23 mouse cellular contexts compared by ENCODE assay signal in genomic region chr8:124980828-124981227, GRCm38 (mm10). TPM values are rescaled to one million over a fixed set of nuclear protein-coding genes. Genes with fewer than 3 reads are reported as not detected.
DNase-seq lines count a peak whose midpoint lies in the region; TF ChIP-seq lines count a peak whose summit lies in the region.
"Had no signal": no experiment of that assay in that cellular context is flagged by ENCODE, and none has a peak within 500 bp of the region (broad histone marks: within the 10 kb centered on the region; RNA-seq: fewer than 3 reads in every experiment).

No protein-coding gene starts in this region.

- H3K36me3 ChIP-seq in MEL (ENCODE audit: control insufficient read depth in 1 of 2, insufficient read depth in 2 of 2, low read length in 2 of 2), result no peaks in the 10 kb centered on the region
- H3K36me3 ChIP-seq: forebrain, embryonic 10.5 days; heart, embryonic 13.5 days; intestine, embryonic 15.5 days; liver, embryonic 13.5 days; midbrain, embryonic 13.5 days; neural tube, embryonic 15.5 days had no signal

- no peak overlapping the region for H3K9ac ChIP-seq in MEL (ENCODE audit: control insufficient read depth, low read depth, low read length, poor library complexity, severe bottlenecking)
- H3K9ac ChIP-seq: forebrain, postnatal 0 days; heart, embryonic 13.5 days; hindbrain, embryonic 14.5 days; intestine, embryonic 15.5 days; liver, embryonic 13.5 days; midbrain, embryonic 13.5 days; neural tube, embryonic 15.5 days had no signal

- DNase-seq in layer of hippocampus, adult 2 months (ENCODE audit: low spot score in 2 of 2), result no peak
- DNase-seq in layer of hippocampus, adult 18-20 months (ENCODE audit: low spot score in 2 of 2), result no peak
- peak; percentile 3 to 9 for DNase-seq in B cell, adult 2 months
- no peak for DNase-seq in MEL (ENCODE audit: low read depth, low spot score)
- DNase-seq in naive thymus-derived CD4-positive, alpha-beta T cell, adult 2 months (ENCODE audit: low read depth), result peak; percentile 5
- DNase-seq in kidney, postnatal 10 days, result no peak
- no peak for DNase-seq in spleen, adult 12 weeks (ENCODE audit: low spot score)
- DNase-seq: adrenal gland, postnatal 36 days; cerebellum, adult 18-20 months; cerebellum, postnatal 36 days; forebrain, postnatal 0 days; kidney, postnatal 4 days; liver, embryonic 13.5 days; lung, postnatal 10 days; spleen, adult 18-20 months; thymus, postnatal 14 days had no signal

- H3K9me3 ChIP-seq in MEL (replicated peaks; ENCODE audit: insufficient read depth, low read length), result no peaks in the 10 kb centered on the region
- H3K9me3 ChIP-seq: heart, embryonic 13.5 days; intestine, embryonic 15.5 days; liver, embryonic 13.5 days; neural tube, embryonic 15.5 days had no signal

- H3K4me1 ChIP-seq in MEL (ENCODE audit: control insufficient read depth in 1 of 2, insufficient read depth in 2 of 2, low read length in 2 of 2), result peaks cover 0 to 3% of the 10 kb centered on the region in 2 experiments; a peak in 2 of 4 replicates
- H3K4me1 ChIP-seq: forebrain, embryonic 10.5 days; heart, embryonic 13.5 days; intestine, embryonic 15.5 days; liver, embryonic 13.5 days; midbrain, embryonic 13.5 days; neural tube, embryonic 15.5 days had no signal

- no peak overlapping the region for H3K4me3 ChIP-seq in layer of hippocampus, adult 2 months
- no peak overlapping the region for H3K4me3 ChIP-seq in MEL (ENCODE audit: control insufficient read depth in 1 of 2, insufficient read depth in 1 of 2, low read depth in 2 of 2, low read length in 2 of 2)
- H3K4me3 ChIP-seq: forebrain, embryonic 10.5 days; heart, embryonic 13.5 days; intestine, embryonic 15.5 days; liver, embryonic 13.5 days; midbrain, embryonic 13.5 days; myocyte; neural tube, embryonic 15.5 days had no signal

- peaks cover 4 to 6% of the 10 kb centered on the region in 2 experiments; a peak in 3 of 4 replicates for H3K27me3 ChIP-seq in MEL (ENCODE audit: control insufficient read depth in 1 of 2, insufficient read depth in 2 of 2, low read length in 2 of 2)
- H3K27me3 ChIP-seq: heart, embryonic 13.5 days; midbrain, embryonic 13.5 days; neural tube, embryonic 15.5 days had no signal

- no peak overlapping the region for H3K27ac ChIP-seq in layer of hippocampus, adult 2 months
- no peak overlapping the region for H3K27ac ChIP-seq in MEL (ENCODE audit: control insufficient read depth, low read depth, low read length)
- H3K27ac ChIP-seq: forebrain, embryonic 10.5 days; heart, embryonic 13.5 days; hindbrain, embryonic 14.5 days; intestine, embryonic 15.5 days; liver, embryonic 13.5 days; midbrain, embryonic 13.5 days; neural tube, embryonic 15.5 days had no signal

- no peak for TF ChIP-seq EP300 in MEL (IDR thresholded peaks at IDR 0.05; ENCODE audit: low read depth in 1 of 2, low read length in 2 of 2)

- H3K79me2 ChIP-seq in MEL (ENCODE audit: control insufficient read depth, insufficient read depth, low read length, poor library complexity), result no peaks in the 10 kb centered on the region

- TF ChIP-seq POLR2A in MEL (IDR thresholded peaks at IDR 0.05; ENCODE audit: control insufficient read depth in 1 of 2, insufficient read depth in 1 of 2, low read depth in 1 of 2, low read length in 2 of 2, poor library complexity in 1 of 2), result no peak

- no peak for TF ChIP-seq RAD21 in MEL (IDR thresholded peaks at IDR 0.05; ENCODE audit: low read depth, low read length)

- peak; percentile 40 for TF ChIP-seq CTCF in layer of hippocampus, adult 2 months (conservative IDR thresholded peaks at IDR 0.05)
- peak; percentile 18 to 32 (median 31); a peak in 4 of 6 replicates for TF ChIP-seq CTCF in MEL (IDR thresholded peaks at IDR 0.05 in 2 of 3, conservative IDR thresholded peaks at IDR 0.05 in 1 of 3; ENCODE audit: control insufficient read depth in 1 of 3, insufficient read depth in 1 of 3, low read depth in 2 of 3, low read length in 3 of 3, poor library complexity in 1 of 3, severe bottlenecking in 1 of 3)

TF ChIP-seq in MEL, 35 proteins besides CTCF, POLR2A, EP300 and RAD21:
- no peak for TF ChIP-seq UBTF (IDR thresholded peaks at IDR 0.05; ENCODE audit: borderline replicate concordance, insufficient read depth, low read depth, low read length)
- no peak for TF ChIP-seq CHD2 (IDR thresholded peaks at IDR 0.05; ENCODE audit: low read length)
- TF ChIP-seq GABPA (IDR thresholded peaks at IDR 0.05; ENCODE audit: low read depth, low read length), result no peak
- TF ChIP-seq KAT2A (conservative IDR thresholded peaks at IDR 0.05; ENCODE audit: low read depth, low read length), result no peak
- no peak for TF ChIP-seq MAX (IDR thresholded peaks at IDR 0.05; ENCODE audit: low read length)
- TF ChIP-seq ETS1 (IDR thresholded peaks at IDR 0.05; ENCODE audit: low read depth, low read length), result no peak
- TF ChIP-seq JUND (IDR thresholded peaks at IDR 0.05; ENCODE audit: low read depth, low read length), result no peak
- no peak for TF ChIP-seq POLR2AphosphoS5 (IDR thresholded peaks at IDR 0.05; ENCODE audit: borderline replicate concordance, low read depth, low read length)
- no peak for TF ChIP-seq NRF1 (IDR thresholded peaks at IDR 0.05; ENCODE audit: insufficient read depth, low read depth, low read length, poor library complexity, severe bottlenecking)
- no peak for TF ChIP-seq BHLHE40 (IDR thresholded peaks at IDR 0.05; ENCODE audit: borderline replicate concordance, low read depth, low read length)
- no peak for TF ChIP-seq HCFC1 (IDR thresholded peaks at IDR 0.05; ENCODE audit: low read depth, low read length)
- no peak for TF ChIP-seq TAL1 (IDR thresholded peaks at IDR 0.05; ENCODE audit: low read length)
- TF ChIP-seq USF1 (IDR thresholded peaks at IDR 0.05; ENCODE audit: low read depth, low read length), result no peak
- TF ChIP-seq ZNF384 (IDR thresholded peaks at IDR 0.05; ENCODE audit: low read depth, low read length), result no peak
- no peak for TF ChIP-seq CHD1 (IDR thresholded peaks at IDR 0.05; ENCODE audit: low read depth, low read length)
- TF ChIP-seq MXI1 (IDR thresholded peaks at IDR 0.05; ENCODE audit: low read depth, low read length), result no peak

RNA-seq across cellular contexts. Expression of gene Egln1, which starts 31.7 kb away (rescaled TPM):
- total RNA-seq in layer of hippocampus, adult 2 months (2021), result 10 to 100 TPM; 60.3 to 65.9 TPM
- 10 to 100 TPM; 67.8 to 69.6 TPM for total RNA-seq in layer of hippocampus, adult 18-20 months (2021)
- 42.9 and 47.1 TPM in 2 replicates for total RNA-seq in MEL (2012; rRNA removed)
- polyA plus RNA-seq in MEL (2012; ENCODE audit: insufficient read depth in 1 of 2, insufficient read length in 2 of 2, low read depth in 1 of 2, low replicate concordance in 2 of 2, missing spikeins in 1 of 2), result 10 to 100 TPM in 1 of 2 experiments, not detected in 1; 55.0 TPM

RNA-seq across cellular contexts. Expression of gene Tsnax, which starts 32.0 kb away (rescaled TPM):
- 100 to 1,000 TPM; 150 to 154 TPM for total RNA-seq in layer of hippocampus, adult 2 months (2021)
- total RNA-seq in layer of hippocampus, adult 18-20 months (2021), result 100 to 1,000 TPM; 160 to 161 TPM
- total RNA-seq in MEL (2012; rRNA removed), result 99.2 and 160 TPM in 2 replicates
- 100 to 1,000 TPM in 1 of 2 experiments, not detected in 1; 105 TPM for polyA plus RNA-seq in MEL (2012; ENCODE audit: insufficient read depth in 1 of 2, insufficient read length in 2 of 2, low read depth in 1 of 2, low replicate concordance in 2 of 2, missing spikeins in 1 of 2)

Comparison
In these comparisons a context has a peak if more than half of its experiments do, and no peak if none do; other contexts are left out.
1. DNase-seq: peak in B cell, adult 2 months (2 of 2) and naive thymus-derived CD4-positive, alpha-beta T cell, adult 2 months (single experiment); none in layer of hippocampus, adult 2 months (0 of 2), layer of hippocampus, adult 18-20 months (0 of 2), MEL (single experiment), kidney, postnatal 10 days (single experiment) and spleen, adult 12 weeks (single experiment).